Mouse (Mus musculus): ENCODE results near the gene Taf11.

DNA sequence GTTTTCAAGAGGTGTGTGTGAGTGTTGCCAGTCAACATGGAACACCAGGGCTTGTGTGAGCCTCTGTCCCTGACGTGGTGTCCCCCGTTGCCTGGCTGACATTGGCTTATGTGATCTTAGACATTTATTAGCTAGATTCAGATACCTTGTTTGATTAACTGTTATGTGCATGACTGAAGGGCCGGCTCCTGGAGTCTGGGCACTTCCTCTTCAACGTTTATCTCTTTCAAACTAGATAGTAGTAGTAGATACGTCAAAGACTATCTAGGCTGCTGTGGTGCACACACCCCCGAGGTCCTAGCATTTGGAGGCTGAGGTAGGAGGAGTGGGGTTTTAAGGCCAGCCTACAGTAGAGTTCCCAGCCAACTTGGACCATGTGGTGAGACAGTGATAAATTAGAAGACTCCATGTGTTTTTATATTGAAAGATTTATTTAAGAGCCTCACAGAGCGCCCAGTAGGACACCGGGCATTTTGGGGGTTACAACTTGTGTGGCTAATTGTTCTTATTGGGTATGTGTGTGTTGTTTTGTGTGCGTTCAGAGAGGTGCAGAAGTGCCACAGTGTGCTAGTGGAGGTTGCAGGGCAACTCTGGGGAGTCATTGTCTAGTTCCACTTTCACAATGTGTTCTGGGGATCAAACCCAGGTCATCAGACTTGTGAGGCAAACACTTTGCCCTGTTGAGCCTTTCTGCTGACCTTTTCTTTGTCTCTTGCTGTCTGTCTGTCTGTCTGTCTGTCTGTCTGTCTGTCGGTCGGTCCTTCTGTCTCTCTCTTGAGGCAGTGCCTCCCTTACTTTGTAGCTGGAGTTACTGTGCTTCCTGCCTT lies 51.8 kb downstream of the Taf11 start:
- TF ChIP-seq CTCF (IDR thresholded peaks at IDR 0.05; ENCODE audit: low read depth, low read length) (no peak), POLR2A (IDR thresholded peaks at IDR 0.05; ENCODE audit: extremely low read depth, insufficient read depth, low read length) (no peak)
